Mouse (Mus musculus) C2C12 (cell line): ENCODE measurements at regions not wholly inside any gene's neighbourhood (a gene's known extent, or its start where the extent isn't known, plus 50 kb on each side); places are given as distances from the start of the nearest gene placed in this dataset.

Experiments used
- H3K27me3 ChIP-seq: one replicate; pipeline ENCODE4 v1.6.1; 2011; ENCODE audit not compliant: control insufficient read depth, insufficient read depth, insufficient read length
- H3K36me3 ChIP-seq: one replicate; pipeline ENCODE4 v1.6.1; 2011; ENCODE audit not compliant: control insufficient read depth, insufficient read depth
- H3K4me3 ChIP-seq: one replicate; pipeline ENCODE4 v1.5.1; 2011; ENCODE audit warnings: mild to moderate bottlenecking, control low read depth; ENCODE audit not compliant: poor library complexity, insufficient read depth, severe bottlenecking
- H3K79me2 ChIP-seq: one replicate; pipeline ENCODE4 v1.6.1; 2011; ENCODE audit not compliant: control insufficient read depth, insufficient read depth
- H3K79me3 ChIP-seq: one replicate; pipeline ENCODE4 v1.6.1; 2011; ENCODE audit warnings: low read depth, control low read depth
- H3ac ChIP-seq: one replicate; pipeline ENCODE3; 2011; ENCODE audit warnings: low read depth; ENCODE audit not compliant: control insufficient read depth, insufficient read length
- CEBPB ChIP-seq: IDR thresholded peaks from one replicate; pipeline ENCODE4 v1.6.1; 2011; ENCODE audit warnings: low read depth, mild to moderate bottlenecking, control low read depth, moderate library complexity
- CTCF ChIP-seq: IDR thresholded peaks from one replicate; pipeline ENCODE4 v1.5.1; 2011; ENCODE audit not compliant: control insufficient read depth, insufficient read depth, insufficient read length
- FOSL1 ChIP-seq: IDR thresholded peaks from one replicate; pipeline ENCODE4 v1.8.0; 2011; ENCODE audit warnings: mild to moderate bottlenecking, low read length; ENCODE audit not compliant: poor library complexity, insufficient read depth, severe bottlenecking
- MAX ChIP-seq: IDR thresholded peaks from one replicate; pipeline ENCODE4 v1.6.1; 2011; ENCODE audit warnings: mild to moderate bottlenecking, control low read depth
- MYOD1 ChIP-seq: IDR thresholded peaks from one replicate; pipeline ENCODE4 v1.6.1; 2011; ENCODE audit warnings: low read depth; ENCODE audit not compliant: control insufficient read depth, insufficient read length
- MYOG ChIP-seq: IDR thresholded peaks from one replicate; pipeline ENCODE4 v1.6.1; 2011; ENCODE audit not compliant: control insufficient read depth, insufficient read length; ENCODE audit errors: extremely low read depth
- USF1 ChIP-seq: IDR thresholded peaks from one replicate; pipeline ENCODE4 v1.6.1; 2011; ENCODE audit warnings: low read depth, mild to moderate bottlenecking, control low read depth, moderate library complexity

GRCm38 (mm10) chr8:65515910-65516309 is 101.8 kb upstream of the March1 start:
- no peaks in the 10 kb centered on the region for H3K79me3 ChIP-seq
- no peak for TF ChIP-seq MAX
- TF ChIP-seq CTCF, result no peak
- TF ChIP-seq FOSL1, result no peak
- TF ChIP-seq MYOG, result no peak
- TF ChIP-seq MYOD1, result no peak
- TF ChIP-seq USF1, result no peak
- peak; percentile 51 for TF ChIP-seq CEBPB
- H3K27me3 ChIP-seq, result no peaks in the 10 kb centered on the region
- no peaks in the 10 kb centered on the region for H3K79me2 ChIP-seq
- no peak overlapping the region for H3K4me3 ChIP-seq
- H3ac ChIP-seq, result no peak overlapping the region
- no peaks in the 10 kb centered on the region for H3K36me3 ChIP-seq

- no peaks in the 10 kb centered on the region for H3K79me2 ChIP-seq
- no peaks in the 10 kb centered on the region for H3K79me3 ChIP-seq
- no peak for TF ChIP-seq MYOD1
- no peak for TF ChIP-seq MYOG
- TF ChIP-seq FOSL1, result no peak
- no peak for TF ChIP-seq MAX
- TF ChIP-seq CTCF, result no peak
- TF ChIP-seq CEBPB, result no peak
- TF ChIP-seq USF1, result no peak
- no peak overlapping the region for H3K4me3 ChIP-seq
- no peak overlapping the region for H3ac ChIP-seq
- H3K36me3 ChIP-seq, result no peaks in the 10 kb centered on the region
- no peaks in the 10 kb centered on the region for H3K27me3 ChIP-seq
Observed at GRCm38 (mm10) chr8:65553376-65554014, 64.2 kb upstream of the March1 start.

DNA sequence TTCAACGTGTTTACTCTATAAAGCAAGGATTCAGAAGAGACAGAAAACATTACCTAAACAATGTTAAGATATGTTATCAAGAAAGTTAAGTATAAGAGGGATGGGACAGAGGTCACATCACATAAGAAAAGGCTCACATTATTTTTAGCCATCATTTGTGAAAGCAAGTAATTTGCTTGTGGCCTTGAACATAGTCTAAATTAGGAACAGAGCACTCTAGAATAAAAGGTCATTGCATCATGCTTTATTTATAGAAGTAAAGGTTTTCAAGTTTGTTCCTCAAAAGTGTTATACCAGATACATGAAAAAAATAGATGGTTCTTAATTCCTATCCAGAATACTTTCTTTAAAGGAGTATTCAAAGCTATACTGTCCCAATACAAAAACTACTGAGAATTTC is 62.4 kb upstream of the March1 start:
- H3K36me3 ChIP-seq, result no peaks in the 10 kb centered on the region

More for the DNA sequence above, 62.4 kb upstream of the March1 start:
- Histone ChIP-seq H3K27me3 (no peaks in the 10 kb centered on the region), H3ac (no peak overlapping the region), H3K79me3 (no peaks in the 10 kb centered on the region), H3K79me2 (no peaks in the 10 kb centered on the region), H3K4me3 (no peak overlapping the region)
- TF ChIP-seq MYOD1 (no peak), FOSL1 (no peak), USF1 (no peak), CEBPB (no peak), CTCF (no peak), MYOG (no peak), MAX (no peak)
